Mouse (Mus musculus): Measurements from ENCODE around the gene Adam1b. TPM values are rescaled to one million over a fixed set of nuclear protein-coding genes. Genes with fewer than 3 reads are reported as not detected.
A peak's percentile ranks its signal among the peaks of the same experiment; 100 is the strongest.

Gene Adam1b
- polyA plus RNA-seq, 1 experiment from 2014 or later: not detected

DNA sequence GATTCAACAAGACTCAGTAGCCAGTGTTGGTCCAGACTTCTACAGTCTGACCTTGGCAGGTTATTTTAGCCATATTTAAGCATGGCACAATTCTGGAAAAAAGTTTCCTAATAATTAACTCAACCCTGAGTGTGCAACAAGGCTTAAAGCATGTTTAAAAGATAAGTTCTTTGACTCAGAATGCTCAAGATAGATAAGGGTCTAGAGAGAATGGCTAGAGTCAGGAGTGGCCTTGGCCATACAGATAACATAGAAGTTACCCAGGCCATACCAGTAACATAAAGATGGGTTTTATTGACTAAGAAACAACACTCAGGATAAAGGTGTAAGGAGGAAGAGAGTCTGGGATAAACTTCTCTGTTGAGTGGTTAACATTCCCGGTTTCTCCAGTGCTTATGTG, 27.2 kb downstream of the Adam1b start:
- no peaks in the 10 kb centered on the region for H3K4me1 ChIP-seq
- no peaks in the 10 kb centered on the region for H3K9me3 ChIP-seq
- no peak for ATAC-seq (replicated peaks)
- H3K9ac ChIP-seq (replicated peaks): no peak overlapping the region
- WGBS: 91% methylated on average over 1 of the region's 1 CpGs
- H3K4me2 ChIP-seq (replicated peaks): no peak overlapping the region
- no peaks in the 10 kb centered on the region for H3K36me3 ChIP-seq
- no peak overlapping the region for H3K27ac ChIP-seq (replicated peaks)
- no peak overlapping the region for H3K4me3 ChIP-seq
- H3K27me3 ChIP-seq: no peaks in the 10 kb centered on the region

DNA sequence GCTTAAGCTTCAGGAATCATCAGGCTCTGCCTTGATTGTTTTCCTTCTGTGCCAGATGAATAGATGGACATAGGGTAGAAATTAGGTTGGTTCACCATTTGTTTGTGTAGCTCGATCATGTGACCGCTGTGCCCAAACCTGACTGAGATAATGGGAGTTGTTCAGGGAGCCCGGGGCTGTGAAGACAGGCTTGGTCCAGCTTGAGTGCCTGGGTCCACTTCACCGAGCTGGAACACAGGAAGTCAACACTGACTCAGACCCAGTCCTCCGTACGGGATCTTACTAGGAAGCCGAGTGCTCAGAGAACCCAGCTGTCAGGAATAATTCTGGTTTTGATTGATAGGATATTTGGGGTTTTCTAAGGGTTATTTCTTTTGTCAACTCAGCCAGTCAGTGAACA, 28.6 kb downstream of the Adam1b start:
- H3K4me2 ChIP-seq (replicated peaks): no peak overlapping the region
- H3K27me3 ChIP-seq: no peaks in the 10 kb centered on the region
- no peak for ATAC-seq (replicated peaks)
- no peaks in the 10 kb centered on the region for H3K9me3 ChIP-seq
- H3K27ac ChIP-seq (replicated peaks): no peak overlapping the region
- H3K36me3 ChIP-seq: no peaks in the 10 kb centered on the region
- H3K4me1 ChIP-seq: no peaks in the 10 kb centered on the region
- no peak overlapping the region for H3K4me3 ChIP-seq
- no peak overlapping the region for H3K9ac ChIP-seq (replicated peaks)
- WGBS: 67% methylated on average over 7 of the region's 7 CpGs

DNA sequence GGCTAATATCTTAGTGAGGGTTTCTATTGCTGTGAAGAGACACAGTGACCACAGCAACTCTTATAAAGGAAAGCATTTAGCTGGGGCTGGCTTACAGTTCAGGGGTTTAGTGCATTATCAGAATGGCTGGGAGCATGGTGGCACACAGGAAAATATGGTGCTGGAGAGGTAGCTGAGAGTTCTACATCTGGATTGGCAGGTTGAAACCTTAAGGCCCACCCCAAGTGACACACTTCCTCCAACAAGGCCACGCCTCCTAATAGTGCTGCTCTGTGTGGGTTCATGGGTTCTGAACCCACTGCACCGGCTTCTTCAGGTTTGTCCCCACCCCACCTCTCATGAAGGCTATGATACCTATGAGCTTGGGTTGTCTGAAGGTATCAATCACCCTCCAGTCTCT, 30.8 kb downstream of the Adam1b start:
- Histone ChIP-seq H3K27me3 (no peaks in the 10 kb centered on the region), H3K4me1 (no peaks in the 10 kb centered on the region), H3K4me3 (no peak overlapping the region), H3K27ac (replicated peaks) (no peak overlapping the region), H3K36me3 (no peaks in the 10 kb centered on the region), H3K9ac (replicated peaks) (no peak overlapping the region), H3K4me2 (replicated peaks) (no peak overlapping the region), H3K9me3 (no peaks in the 10 kb centered on the region)
- ATAC-seq (replicated peaks): no peak
- 80% methylated on average over 2 of the region's 2 CpGs for WGBS

DNA sequence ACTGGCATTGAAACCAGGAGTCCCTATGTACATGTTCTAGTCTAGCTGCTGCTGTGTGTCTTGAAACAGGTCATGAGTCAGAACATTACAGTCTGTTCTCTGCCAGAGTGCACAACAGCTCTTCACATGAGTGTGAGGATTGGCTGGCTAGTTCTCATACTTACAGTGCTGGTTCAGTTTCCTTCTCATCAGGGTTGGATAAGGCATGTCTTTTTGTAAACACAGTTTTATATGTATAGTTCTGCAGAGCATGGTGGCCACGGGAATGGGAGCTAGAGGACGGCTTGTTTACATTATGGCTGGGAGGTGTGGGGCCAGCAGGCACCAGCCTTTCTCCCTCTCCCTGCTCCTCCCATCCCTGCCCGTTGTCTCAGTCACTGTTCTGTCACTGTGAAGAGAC, 33.7 kb downstream of the Adam1b start:
- Histone ChIP-seq H3K27ac (replicated peaks) (no peak overlapping the region), H3K27me3 (no peaks in the 10 kb centered on the region), H3K9ac (replicated peaks) (no peak overlapping the region), H3K4me1 (no peaks in the 10 kb centered on the region), H3K4me3 (no peak overlapping the region), H3K36me3 (no peaks in the 10 kb centered on the region), H3K9me3 (no peaks in the 10 kb centered on the region), H3K4me2 (replicated peaks) (no peak overlapping the region)
- 53% methylated on average over 3 of the region's 3 CpGs for WGBS
- ATAC-seq (replicated peaks): no peak

DNA sequence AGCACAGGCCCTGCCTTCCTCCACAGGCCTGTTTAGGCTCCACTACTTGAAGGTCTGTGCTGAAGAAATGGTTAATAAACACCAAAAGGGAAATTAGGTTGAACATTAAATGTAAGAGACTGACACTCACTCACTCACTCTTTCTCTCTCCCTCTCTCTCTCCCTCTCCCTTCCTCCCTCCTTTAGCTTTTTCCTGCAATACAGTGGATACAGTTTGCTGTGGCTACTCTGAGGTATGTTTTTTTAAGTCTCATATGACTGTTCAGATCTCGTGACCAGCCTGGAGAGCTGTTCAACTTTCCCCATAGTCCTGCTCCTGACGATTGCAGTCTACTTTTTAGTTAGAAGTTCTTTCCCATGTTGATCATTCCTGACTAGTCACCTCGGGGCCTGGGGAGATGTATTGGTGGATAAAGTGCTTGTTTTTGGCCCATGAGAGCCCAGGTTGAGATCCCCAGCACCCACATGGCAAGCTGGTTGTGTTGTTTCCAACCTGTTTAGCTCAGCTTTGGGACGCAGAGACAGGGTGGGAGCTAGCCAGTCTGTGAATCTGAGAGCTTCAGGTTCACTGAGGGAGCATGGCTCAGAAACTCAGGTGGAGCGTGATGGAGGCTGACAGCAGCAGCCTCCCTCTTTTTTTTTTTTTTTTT, 39.5 kb downstream of the Adam1b start:
- Histone ChIP-seq H3K4me2 (replicated peaks) (no peak overlapping the region), H3K9ac (replicated peaks) (no peak overlapping the region), H3K9me3 (no peaks in the 10 kb centered on the region), H3K4me1 (no peaks in the 10 kb centered on the region), H3K36me3 (no peaks in the 10 kb centered on the region), H3K27me3 (no peaks in the 10 kb centered on the region), H3K27ac (replicated peaks) (no peak overlapping the region), H3K4me3 (no peak overlapping the region)
- no peak for ATAC-seq (replicated peaks)
- WGBS: 78% methylated on average over 5 of the region's 5 CpGs

DNA sequence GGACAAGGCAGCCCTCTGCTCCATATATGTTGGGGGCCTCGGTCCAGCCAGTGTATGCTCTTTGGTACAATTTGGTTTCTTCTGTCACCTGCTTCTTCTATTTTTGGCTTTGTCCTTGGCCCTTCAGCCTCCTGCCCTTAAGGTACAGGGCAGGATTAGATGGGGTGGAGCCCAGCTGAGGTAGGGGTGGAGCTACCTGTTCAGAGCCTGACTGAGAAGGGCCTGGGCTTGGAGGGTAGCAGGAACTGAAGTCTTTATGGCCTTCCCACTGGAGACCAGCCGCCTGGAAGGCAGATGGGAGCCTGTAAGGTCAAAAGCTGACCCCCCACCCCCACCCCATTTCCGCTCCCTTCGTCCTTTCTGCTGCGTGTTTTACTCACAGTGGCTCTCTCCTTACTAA, 40.3 kb downstream of the Adam1b start:
- H3K4me3 ChIP-seq: no peak overlapping the region
- H3K9ac ChIP-seq (replicated peaks): no peak overlapping the region
- no peaks in the 10 kb centered on the region for H3K9me3 ChIP-seq
- ATAC-seq (replicated peaks): no peak
- no peak overlapping the region for H3K27ac ChIP-seq (replicated peaks)
- H3K27me3 ChIP-seq: no peaks in the 10 kb centered on the region
- H3K4me1 ChIP-seq: no peaks in the 10 kb centered on the region
- no peaks in the 10 kb centered on the region for H3K36me3 ChIP-seq
- 68% methylated on average over 5 of the region's 5 CpGs for WGBS
- no peak overlapping the region for H3K4me2 ChIP-seq (replicated peaks)

DNA sequence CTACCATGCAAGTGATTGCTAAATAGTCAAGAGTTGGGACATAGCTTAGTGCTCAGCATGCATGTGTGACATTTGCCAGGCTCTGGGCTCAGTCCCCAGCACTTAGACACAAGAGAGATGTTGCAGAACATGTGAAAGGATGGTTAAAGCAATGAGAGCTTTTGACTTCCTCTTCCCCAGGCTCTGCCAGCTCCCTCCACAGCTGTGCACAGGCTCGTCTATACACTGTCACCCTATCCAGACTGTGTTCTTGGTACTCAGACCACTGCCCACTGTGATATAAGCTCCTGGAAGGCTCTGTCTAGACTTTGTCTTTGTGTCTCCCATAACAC, 41.1 kb downstream of the Adam1b start:
- 28% methylated on average over 1 of the region's 1 CpGs for WGBS
- H3K4me3 ChIP-seq: no peak overlapping the region

DNA sequence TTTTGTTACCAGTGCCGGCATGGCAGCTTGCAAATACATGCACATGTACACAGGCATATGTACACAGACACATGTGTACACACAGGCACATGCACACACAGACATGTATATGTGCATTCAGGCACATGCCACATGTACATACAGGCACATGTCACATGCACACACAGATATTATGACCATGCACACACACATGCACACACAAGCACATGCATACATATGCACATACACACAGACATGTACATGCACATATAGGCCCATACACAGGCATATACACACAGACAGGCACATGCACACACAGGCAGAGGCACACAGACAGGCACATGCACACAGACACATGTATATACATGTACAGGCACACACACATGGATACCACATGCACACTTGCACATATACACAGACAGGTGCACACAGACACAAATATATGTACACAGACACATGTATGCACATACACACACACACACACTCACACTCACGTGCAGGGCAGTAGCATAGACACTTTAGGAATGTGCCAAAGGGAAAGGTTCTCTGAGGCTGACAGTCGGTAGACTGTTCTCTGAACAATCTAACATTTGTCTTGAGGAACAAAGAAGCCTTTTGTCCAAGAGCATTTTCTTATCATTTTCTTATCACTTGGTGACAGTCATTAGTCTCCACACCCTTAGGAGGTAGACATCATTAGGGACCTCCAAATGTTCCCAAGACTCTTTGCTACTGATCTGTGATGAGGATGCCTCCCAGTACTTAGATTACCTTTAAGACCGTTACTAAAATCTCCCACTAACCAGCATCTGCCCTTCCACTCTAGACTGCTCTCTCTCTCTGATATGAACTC, 41.7 kb downstream of the Adam1b start:
- H3K27me3 ChIP-seq: no peaks in the 10 kb centered on the region
- no peak overlapping the region for H3K4me3 ChIP-seq
- WGBS: 66% methylated on average over 4 of the region's 4 CpGs
- no peak overlapping the region for H3K4me2 ChIP-seq (replicated peaks)
- H3K9ac ChIP-seq (replicated peaks): no peak overlapping the region
- no peaks in the 10 kb centered on the region for H3K36me3 ChIP-seq
- no peak for ATAC-seq (replicated peaks)
- H3K4me1 ChIP-seq: no peaks in the 10 kb centered on the region
- no peaks in the 10 kb centered on the region for H3K9me3 ChIP-seq
- H3K27ac ChIP-seq (replicated peaks): no peak overlapping the region

More for the DNA sequence above, 41.1 kb downstream of the Adam1b start:
- ATAC-seq (replicated peaks): no peak
- no peak overlapping the region for H3K27ac ChIP-seq (replicated peaks)
- H3K36me3 ChIP-seq: no peaks in the 10 kb centered on the region
- H3K27me3 ChIP-seq: no peaks in the 10 kb centered on the region
- no peak overlapping the region for H3K4me2 ChIP-seq (replicated peaks)
- H3K4me1 ChIP-seq: no peaks in the 10 kb centered on the region
- no peaks in the 10 kb centered on the region for H3K9me3 ChIP-seq
- H3K9ac ChIP-seq (replicated peaks): no peak overlapping the region

DNA sequence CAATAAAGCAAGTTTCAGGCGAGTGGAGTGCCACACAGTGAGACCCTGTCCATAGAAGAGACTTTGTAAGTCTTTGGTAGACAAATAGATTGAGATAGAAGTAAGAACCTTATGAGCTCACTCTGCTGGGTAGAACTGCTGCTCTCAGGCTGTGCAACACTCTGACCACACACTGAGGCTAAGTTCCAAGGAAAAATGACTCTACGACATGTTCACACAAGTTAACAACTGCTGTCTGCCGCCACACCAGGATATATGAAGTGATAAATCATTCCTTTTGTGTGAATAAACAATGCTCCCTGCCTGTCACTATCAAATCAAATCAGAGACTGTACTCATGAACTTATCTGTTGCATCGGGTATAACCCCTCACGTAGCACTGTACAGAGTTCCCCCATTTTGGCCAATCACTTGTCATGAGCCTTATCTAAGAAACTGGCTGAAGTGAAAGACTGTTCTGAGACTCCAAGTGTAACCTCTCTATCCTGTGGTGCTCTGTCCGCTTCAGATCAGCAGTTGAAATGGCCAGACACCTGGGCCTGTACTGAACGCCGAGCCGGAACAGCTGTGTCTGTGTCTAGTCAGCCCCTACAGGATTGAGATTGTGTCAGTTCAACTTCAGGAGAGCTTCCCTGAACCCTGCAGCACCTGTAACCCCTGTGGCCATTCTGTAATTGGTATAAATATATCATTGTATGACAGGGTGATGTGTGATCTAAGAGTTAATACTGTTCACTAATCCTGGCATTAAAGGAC, 47.5 kb downstream of the Adam1b start:
- Histone ChIP-seq H3K4me2 (replicated peaks) (no peak overlapping the region), H3K4me1 (peaks cover 17% of the 10 kb centered on the region), H3K27ac (replicated peaks) (no peak overlapping the region), H3K9me3 (no peaks in the 10 kb centered on the region), H3K36me3 (no peaks in the 10 kb centered on the region), H3K27me3 (no peaks in the 10 kb centered on the region), H3K4me3 (no peak overlapping the region), H3K9ac (replicated peaks) (no peak overlapping the region)
- 81% methylated on average over 9 of the region's 9 CpGs for WGBS
- no peak for ATAC-seq (replicated peaks)

DNA sequence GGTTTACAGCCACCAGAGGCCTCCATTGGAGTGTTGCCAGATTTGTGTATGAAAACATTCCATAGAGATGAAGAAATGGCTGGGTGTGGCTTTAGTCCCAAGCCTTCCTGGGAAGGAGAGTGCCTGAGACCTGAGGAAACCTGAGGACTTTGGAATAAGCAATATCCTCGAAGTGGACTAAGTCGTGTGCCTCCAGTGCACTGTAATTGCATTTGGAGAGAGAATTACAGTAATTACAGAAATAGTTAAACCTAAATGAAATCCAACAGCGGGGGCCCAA, 48.8 kb downstream of the Adam1b start:
- WGBS: 85% methylated on average over 3 of the region's 3 CpGs
- Histone ChIP-seq H3K9ac (replicated peaks) (no peak overlapping the region), H3K9me3 (no peaks in the 10 kb centered on the region), H3K27me3 (no peaks in the 10 kb centered on the region), H3K4me1 (peaks cover 27% of the 10 kb centered on the region), H3K4me2 (replicated peaks) (no peak overlapping the region), H3K4me3 (no peak overlapping the region), H3K27ac (replicated peaks) (no peak overlapping the region), H3K36me3 (peaks cover under 1% of the 10 kb centered on the region; the same call in 1 of the 2 replicates)
- ATAC-seq (replicated peaks): no peak

DNA sequence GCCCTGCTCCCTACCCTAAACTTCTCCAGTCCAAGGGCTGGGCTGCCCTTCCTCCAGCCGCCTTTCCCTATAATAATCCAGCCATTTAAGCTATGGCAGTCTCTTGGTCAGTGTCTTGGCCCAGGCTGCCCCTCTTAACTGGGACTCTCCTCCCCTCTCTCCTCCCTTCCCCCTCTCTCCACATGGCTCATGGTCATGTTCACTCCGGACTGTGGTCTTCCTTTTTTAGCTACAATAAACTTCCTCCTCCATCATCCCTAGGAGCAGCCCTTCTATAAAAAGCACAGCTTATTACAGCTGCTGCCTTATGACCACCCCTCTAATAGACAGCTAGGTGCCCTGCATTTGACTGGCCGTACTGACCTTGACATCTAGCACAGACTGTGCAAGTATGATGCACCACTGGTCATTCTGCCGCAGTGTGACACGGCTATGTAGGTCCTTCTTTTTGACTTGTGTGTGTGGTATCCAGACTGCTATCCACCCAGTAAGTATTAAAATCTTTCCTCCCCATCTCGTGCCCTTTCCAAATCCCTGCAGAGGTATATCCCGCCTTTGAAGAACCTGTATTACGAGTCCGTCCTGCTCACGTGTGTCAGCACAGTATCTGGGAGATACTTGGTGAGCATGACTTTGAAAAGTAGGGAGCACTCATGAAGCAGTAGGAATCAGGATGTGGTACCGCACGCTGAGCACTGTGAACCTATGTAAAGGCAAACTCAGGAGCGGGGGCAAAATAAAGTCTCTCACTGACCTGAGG, 49.3 kb downstream of the Adam1b start:
- 92% methylated on average over 13 of the region's 13 CpGs for WGBS
- H3K9ac ChIP-seq (replicated peaks): no peak overlapping the region

DNA sequence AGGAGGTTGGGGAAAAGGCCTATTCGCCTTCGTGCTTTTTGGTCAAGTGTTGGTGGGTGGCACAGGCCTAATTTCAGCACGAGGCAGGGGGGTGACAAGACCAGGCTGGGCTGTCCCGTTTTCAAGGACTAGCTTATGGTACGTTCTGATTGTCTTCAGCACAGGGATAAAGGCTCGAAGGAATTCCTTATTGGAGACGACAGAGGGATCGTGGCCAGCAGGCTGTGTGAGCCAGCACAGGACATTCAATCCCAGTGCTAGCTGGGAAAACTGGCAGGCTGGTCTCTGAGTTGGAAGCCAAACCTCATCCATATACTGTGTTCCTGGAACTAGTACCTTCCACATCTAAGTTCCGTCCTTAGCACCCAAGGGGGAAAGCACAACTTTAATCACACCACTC, 50.3 kb downstream of the Adam1b start:
- Histone ChIP-seq H3K27me3 (no peaks in the 10 kb centered on the region), H3K27ac (replicated peaks) (peak overlapping the region; percentile 96), H3K9ac (replicated peaks) (peak overlapping the region; percentile 95), H3K36me3 (peaks cover 15% of the 10 kb centered on the region), H3K4me2 (replicated peaks) (peak overlapping the region; percentile 65), H3K4me1 (peaks cover 27% of the 10 kb centered on the region), H3K4me3 (peak overlapping the region; percentile 90), H3K9me3 (no peaks in the 10 kb centered on the region)
- no peak for ATAC-seq (replicated peaks)
- WGBS: 6% methylated on average over 9 of the region's 9 CpGs

More for the DNA sequence above, 49.3 kb downstream of the Adam1b start:
- no peak overlapping the region for H3K27ac ChIP-seq (replicated peaks)
- ATAC-seq (replicated peaks): no peak
- peaks cover 5% of the 10 kb centered on the region for H3K36me3 ChIP-seq
- H3K4me3 ChIP-seq: no peak overlapping the region
- no peaks in the 10 kb centered on the region for H3K9me3 ChIP-seq
- H3K4me2 ChIP-seq (replicated peaks): peak overlapping the region; percentile 65; the same call in 1 of the 2 replicates
- peaks cover 27% of the 10 kb centered on the region for H3K4me1 ChIP-seq
- no peaks in the 10 kb centered on the region for H3K27me3 ChIP-seq
